Mouse (Mus musculus) E14TG2a.4 (cell line): Measurements from ENCODE around the gene Syn3.

Experiments used
- H3K27me3 ChIP-seq: 2 replicates; pipeline ENCODE4 v1.6.1; 2014; ENCODE audit warnings: low read length, control low read depth; ENCODE audit not compliant: insufficient read depth
- H3K36me3 ChIP-seq: 2 replicates; pipeline ENCODE4 v1.6.1; 2014; ENCODE audit warnings: low read length, control low read depth; ENCODE audit not compliant: insufficient read depth
- H3K4me1 ChIP-seq: replicated peaks from 2 replicates; pipeline ENCODE4 v1.6.1; 2014; ENCODE audit warnings: low read depth, low read length, control low read depth
- H3K4me3 ChIP-seq: replicated peaks from 2 replicates; pipeline ENCODE4 v1.5.1; 2014; ENCODE audit warnings: mild to moderate bottlenecking, low read length
- H3K9me3 ChIP-seq: 2 replicates; pipeline ENCODE4 v1.6.1; 2014; ENCODE audit warnings: low read length, control low read depth
- CTCF ChIP-seq: conservative IDR thresholded peaks from 2 replicates; pipeline ENCODE4 v1.5.1; 2014; ENCODE audit warnings: low read length
- NANOG ChIP-seq: IDR thresholded peaks from 2 replicates; pipeline ENCODE4 v1.6.1; 2014; ENCODE audit warnings: borderline replicate concordance, low read length, mixed read lengths
- POU5F1 ChIP-seq: IDR thresholded peaks from 2 replicates; pipeline ENCODE4 v1.6.1; 2014; ENCODE audit warnings: low read length, borderline replicate concordance

Gene Syn3

DNA sequence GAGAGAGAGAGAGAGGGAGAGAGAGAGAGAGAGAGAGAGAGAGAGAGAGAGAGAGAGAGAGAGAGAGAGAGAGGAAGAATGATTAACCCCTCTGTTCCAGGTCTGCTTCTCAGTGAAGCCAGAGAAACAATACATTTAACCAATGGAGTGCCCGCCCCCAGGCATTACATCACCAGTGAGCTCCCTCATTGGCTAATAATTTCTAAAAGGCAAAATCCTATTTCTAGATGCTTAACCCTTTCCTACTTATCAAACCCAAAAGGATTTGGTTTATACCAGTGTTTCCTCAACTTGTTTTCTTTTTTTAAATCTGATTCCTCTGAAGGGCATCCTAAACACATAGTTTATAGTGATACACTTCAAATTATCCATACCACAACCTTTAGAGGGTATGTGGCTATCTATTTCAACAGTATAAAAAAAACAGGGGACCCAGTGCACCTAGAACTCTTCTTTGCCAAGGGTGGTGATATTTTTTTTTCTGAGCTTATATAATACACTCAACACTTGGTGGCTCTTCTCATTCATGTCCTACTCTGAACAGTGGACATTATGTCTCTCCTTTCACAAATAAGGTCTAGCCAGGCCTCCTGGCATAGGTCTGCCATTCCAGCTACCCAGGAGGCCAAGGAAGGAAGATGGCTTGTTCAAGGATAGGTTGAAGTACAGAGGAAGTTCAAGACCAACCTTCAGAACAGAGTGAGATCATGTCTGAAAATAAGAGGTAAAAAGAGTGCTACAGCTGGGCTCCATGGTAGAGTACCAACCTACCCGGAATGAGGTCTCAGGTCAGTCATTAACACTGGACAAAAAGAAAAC, 6.4 kb downstream of the Syn3 start:
- no peak overlapping the region for H3K4me3 ChIP-seq
- no peaks in the 10 kb centered on the region for H3K27me3 ChIP-seq
- TF ChIP-seq NANOG (no peak), POU5F1 (no peak), CTCF (no peak)
- no peaks in the 10 kb centered on the region for H3K9me3 ChIP-seq
- H3K4me1 ChIP-seq = peaks cover under 1% of the 10 kb centered on the region; the same call in 1 of the 2 replicates
- H3K36me3 ChIP-seq = no peaks in the 10 kb centered on the region

DNA sequence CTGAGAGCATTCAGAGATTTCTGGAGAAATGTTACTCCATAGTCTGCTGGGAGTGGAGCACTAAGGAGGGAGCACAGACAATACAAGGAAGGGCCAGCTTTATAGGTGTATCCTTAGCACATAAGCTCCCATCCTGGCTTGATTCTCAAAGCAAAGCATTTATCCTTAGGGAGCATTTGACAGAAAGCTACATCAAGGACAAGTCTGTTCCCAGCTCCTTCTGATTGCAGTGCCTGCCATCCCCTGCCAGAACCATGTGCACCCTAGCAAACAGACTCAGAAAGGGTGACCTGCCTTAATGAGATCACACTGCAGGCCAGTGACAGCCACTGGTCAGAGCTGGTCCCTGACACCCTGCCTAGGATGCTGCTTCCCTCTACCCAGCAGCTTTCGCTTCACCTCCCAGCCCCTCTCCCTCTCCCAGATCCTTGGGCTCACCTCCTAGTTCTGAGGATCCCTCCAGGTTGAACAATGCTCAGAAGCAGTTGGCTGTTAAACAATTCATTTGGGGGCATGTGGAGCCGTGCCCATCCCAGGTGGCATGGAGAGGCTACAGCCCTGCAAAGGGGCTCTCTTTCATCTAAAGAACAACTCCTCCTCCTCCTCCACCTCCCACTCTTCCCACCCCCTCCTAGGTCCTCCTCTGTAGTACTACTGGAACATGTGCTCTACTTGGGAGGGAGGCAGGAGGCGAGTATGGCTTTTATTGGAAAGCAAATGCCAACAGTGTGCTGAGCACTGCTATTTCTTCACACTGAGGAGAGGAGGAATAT, 7.2 kb downstream of the Syn3 start:
- no peak for TF ChIP-seq CTCF

GRCm38 (mm10) chr10:86488544-86488943, 10.2 kb downstream of the Syn3 start:
- no peak for TF ChIP-seq NANOG
- no peak for TF ChIP-seq POU5F1
- TF ChIP-seq CTCF = no peak

More for the DNA sequence above, 7.2 kb downstream of the Syn3 start:
- H3K27me3 ChIP-seq = no peaks in the 10 kb centered on the region
- no peak overlapping the region for H3K4me3 ChIP-seq
- no peaks in the 10 kb centered on the region for H3K9me3 ChIP-seq
- H3K4me1 ChIP-seq = no peaks in the 10 kb centered on the region
- no peaks in the 10 kb centered on the region for H3K36me3 ChIP-seq

DNA sequence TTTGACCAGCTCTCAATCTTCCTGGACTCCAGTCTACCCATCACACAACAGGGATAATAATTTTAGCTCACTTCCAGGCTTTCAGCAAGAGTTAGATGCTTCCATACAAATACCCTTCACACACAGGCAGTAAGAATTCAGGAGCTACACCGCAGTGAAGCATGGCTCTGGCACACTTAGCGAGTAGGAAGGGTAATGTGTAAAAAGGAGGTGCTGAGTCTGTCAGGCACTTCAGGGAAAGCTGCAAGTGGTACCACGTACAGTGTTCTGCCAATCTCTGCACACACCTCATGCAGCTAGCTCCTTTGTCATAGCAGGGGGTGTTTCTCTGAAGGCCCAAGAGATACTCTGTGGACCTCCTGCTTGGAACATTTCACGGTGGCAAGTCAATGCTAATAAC, 12.7 kb downstream of the Syn3 start:
- no peaks in the 10 kb centered on the region for H3K9me3 ChIP-seq
- H3K4me1 ChIP-seq = no peaks in the 10 kb centered on the region
- no peak for TF ChIP-seq POU5F1
- no peak for TF ChIP-seq NANOG
- TF ChIP-seq CTCF = no peak
- 0 out of 2 replicates have a peak, but pooled peaks cover 4% of the 10 kb centered on the region for H3K27me3 ChIP-seq
- H3K4me3 ChIP-seq = no peak overlapping the region
- H3K36me3 ChIP-seq = no peaks in the 10 kb centered on the region

More at GRCm38 (mm10) chr10:86488544-86488943, 10.2 kb downstream of the Syn3 start:
- Histone ChIP-seq H3K4me3 (no peak overlapping the region), H3K27me3 (0 out of 2 replicates have a peak, but pooled peaks cover 4% of the 10 kb centered on the region), H3K36me3 (no peaks in the 10 kb centered on the region), H3K4me1 (no peaks in the 10 kb centered on the region), H3K9me3 (no peaks in the 10 kb centered on the region)

- Histone ChIP-seq H3K4me1 (no peaks in the 10 kb centered on the region), H3K36me3 (no peaks in the 10 kb centered on the region), H3K27me3 (0 out of 2 replicates have a peak, but pooled peaks cover 4% of the 10 kb centered on the region), H3K9me3 (no peaks in the 10 kb centered on the region), H3K4me3 (no peak overlapping the region)
- TF ChIP-seq CTCF = peak; percentile 93
- no peak for TF ChIP-seq POU5F1
These were observed 14.7 kb downstream of the Syn3 start for GRCm38 (mm10) chr10:86483968-86484367.

GRCm38 (mm10) chr10:86482496-86482895, 16.2 kb downstream of the Syn3 start:
- H3K9me3 ChIP-seq = no peaks in the 10 kb centered on the region
- H3K36me3 ChIP-seq = no peaks in the 10 kb centered on the region
- no peak overlapping the region for H3K4me3 ChIP-seq
- no peaks in the 10 kb centered on the region for H3K4me1 ChIP-seq
- TF ChIP-seq NANOG = no peak
- no peak for TF ChIP-seq POU5F1
- TF ChIP-seq CTCF = no peak
- 0 out of 2 replicates have a peak, but pooled peaks cover 4% of the 10 kb centered on the region for H3K27me3 ChIP-seq

GRCm38 (mm10) chr10:86480711-86481110, 18.0 kb downstream of the Syn3 start:
- Histone ChIP-seq H3K4me1 (peaks cover 3% of the 10 kb centered on the region; the same call in 1 of the 2 replicates), H3K27me3 (0 out of 2 replicates have a peak, but pooled peaks cover 4% of the 10 kb centered on the region), H3K9me3 (no peaks in the 10 kb centered on the region), H3K4me3 (no peak overlapping the region), H3K36me3 (no peaks in the 10 kb centered on the region)
- TF ChIP-seq CTCF = no peak

DNA sequence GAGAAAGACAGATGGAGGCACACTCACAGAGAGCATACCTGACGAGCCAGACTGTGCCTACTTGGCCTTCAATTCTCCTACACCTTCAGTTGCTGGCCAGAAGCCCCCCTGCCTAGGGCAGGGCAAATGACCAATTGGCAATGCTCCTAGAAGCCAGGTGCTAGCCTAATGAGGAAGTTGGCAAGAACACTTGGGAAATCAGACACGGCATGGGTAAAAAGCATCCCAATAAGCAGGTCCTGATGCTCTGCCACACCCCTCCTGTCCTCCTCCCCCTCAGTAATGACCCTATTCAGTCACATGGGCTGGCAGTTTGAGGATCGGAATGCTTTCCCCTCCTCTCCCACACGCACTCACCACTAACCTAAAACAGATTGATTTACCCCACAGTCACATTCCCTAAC, 19.0 kb downstream of the Syn3 start:
- H3K36me3 ChIP-seq = no peaks in the 10 kb centered on the region
- H3K4me1 ChIP-seq = peaks cover 12% of the 10 kb centered on the region
- no peaks in the 10 kb centered on the region for H3K27me3 ChIP-seq
- no peak overlapping the region for H3K4me3 ChIP-seq
- TF ChIP-seq POU5F1 = no peak
- H3K9me3 ChIP-seq = no peaks in the 10 kb centered on the region

DNA sequence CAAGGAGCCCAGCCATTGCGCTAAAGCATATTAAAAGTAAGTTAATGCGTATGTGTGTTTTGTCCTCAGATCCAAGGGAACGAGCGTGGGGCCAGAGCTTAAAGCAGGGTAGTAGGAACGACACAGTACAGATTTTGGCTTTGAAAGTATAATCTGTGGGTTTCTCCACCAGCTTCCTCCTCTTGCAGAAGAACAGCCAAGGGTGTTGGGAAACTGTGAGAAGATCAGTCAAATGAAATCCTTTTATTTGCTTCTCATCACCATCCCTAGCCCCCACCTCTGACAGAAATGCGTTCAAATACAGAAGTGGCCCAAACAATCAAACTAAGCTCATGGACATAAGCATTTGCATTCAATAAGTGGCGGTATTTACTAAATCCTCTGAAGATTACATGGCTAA, 22.0 kb downstream of the Syn3 start:
- H3K9me3 ChIP-seq = no peaks in the 10 kb centered on the region
- H3K27me3 ChIP-seq = no peaks in the 10 kb centered on the region
- peaks cover 15% of the 10 kb centered on the region for H3K4me1 ChIP-seq
- no peaks in the 10 kb centered on the region for H3K36me3 ChIP-seq
- TF ChIP-seq NANOG (no peak), POU5F1 (no peak), CTCF (no peak)
- no peak overlapping the region for H3K4me3 ChIP-seq
